Mouse (Mus musculus): ENCODE measurements around the gene Stra6l.

The Stra6l gene

DNA sequence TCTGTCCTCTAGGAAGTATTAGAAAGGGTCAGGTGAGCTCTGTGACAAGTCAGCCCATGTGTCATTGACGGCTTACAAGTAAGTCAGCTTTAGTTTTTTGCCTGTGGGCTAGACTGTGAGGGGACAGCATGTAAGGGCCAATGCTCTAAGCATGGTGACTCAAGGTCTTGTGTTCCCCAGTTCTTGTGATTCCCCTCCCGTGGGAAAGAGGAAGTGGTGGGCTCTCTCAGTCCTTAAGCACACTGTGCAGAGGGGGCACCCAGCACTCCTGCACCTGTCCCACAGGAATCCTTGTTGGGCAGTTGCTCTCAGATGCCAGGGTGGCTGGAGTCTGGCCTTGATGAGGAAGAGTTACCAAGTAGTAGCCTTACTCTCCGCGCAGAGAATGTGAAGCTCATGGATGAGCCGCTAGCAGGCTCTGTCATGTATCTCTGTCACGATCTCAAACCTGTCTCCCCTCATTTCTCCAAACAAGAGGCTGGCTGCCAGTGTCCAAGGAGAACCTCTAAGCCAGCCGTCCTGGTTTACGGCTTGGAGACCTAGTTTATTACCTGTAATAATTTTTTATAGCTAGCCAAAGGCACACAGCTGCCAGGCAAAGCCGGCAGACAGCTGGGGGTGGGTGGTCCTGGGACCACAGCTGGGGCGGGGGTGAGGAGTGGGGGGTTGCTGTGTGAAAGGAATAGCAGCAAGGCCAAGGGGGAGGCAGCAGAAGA, at the start of gene Stra6l:
Stra6l (plus strand) TSS at position 556 of the 716 bp plus-strand sequence.
- DNase-seq (ENCODE audit: low spot score), result no peak

DNA sequence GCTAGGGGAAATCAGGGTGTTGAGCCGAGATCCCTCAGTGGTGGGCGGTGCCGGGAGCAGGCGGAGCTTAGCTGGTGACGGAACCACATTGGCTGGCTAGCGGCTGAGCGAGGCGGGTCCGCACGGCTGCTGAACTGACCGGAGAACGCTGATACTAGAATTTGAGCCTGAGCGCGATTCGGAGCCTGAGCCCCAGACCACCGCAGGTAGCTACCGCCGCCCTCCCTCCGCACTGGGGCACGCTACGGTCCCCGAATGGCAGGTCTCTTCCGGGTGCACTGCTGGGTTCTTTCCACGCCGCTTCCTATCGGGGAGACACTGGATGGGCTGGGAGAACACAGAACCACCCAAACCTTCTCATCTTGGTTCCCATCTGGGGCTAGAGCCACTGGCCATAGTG, 49.5 kb upstream of the Stra6l start, which contains the start of gene Aldh1b1:
Aldh1b1 (plus strand) TSS at position 59 of the 400 bp plus-strand sequence.
- DNase-seq (ENCODE audit: low spot score), result peak; percentile 72

DNA sequence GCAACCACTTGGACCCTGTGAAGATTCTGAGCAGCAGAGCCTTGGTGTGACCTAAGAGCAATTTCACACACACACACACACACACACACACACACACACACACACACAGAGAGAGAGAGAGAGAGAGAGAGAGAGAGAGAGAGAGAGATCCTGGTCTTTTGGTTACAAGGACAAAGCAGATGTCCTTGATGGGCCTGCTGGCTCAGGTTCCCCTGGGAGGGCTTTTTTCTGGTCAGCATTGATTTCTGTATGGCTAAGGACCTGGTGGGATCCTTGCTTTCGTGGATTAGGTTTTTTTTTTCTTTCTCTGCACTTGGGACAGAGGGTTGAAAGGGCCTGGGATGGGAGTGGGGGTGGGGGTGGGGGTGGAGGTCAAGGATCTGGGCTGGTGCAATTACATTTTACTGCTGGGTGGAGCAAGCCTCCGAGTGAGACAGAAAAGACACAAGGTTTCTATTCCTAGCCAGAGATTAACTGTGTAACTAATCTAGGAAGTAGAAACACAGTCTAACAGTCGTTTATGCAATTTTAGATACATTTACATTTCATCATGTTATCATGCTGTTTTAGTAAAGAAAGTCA, 48.4 kb upstream of the Stra6l start:
- DNase-seq (ENCODE audit: low spot score), result peak; percentile 77

DNA sequence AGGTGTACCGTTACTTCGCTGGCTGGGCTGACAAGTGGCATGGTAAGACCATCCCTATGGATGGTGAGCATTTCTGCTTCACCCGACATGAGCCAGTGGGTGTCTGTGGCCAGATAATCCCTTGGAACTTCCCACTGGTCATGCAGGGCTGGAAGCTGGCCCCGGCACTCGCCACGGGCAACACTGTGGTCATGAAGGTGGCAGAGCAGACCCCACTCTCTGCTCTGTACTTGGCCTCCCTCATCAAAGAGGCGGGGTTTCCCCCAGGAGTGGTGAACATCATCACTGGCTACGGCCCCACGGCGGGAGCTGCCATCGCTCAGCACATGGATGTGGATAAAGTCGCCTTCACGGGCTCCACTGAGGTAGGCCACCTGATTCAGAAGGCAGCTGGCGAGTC, 45.6 kb upstream of the Stra6l start:
- DNase-seq (ENCODE audit: low spot score), result no peak

GRCm38 (mm10) chr4:45808034-45808433, 40.4 kb upstream of the Stra6l start:
- no peak for DNase-seq (ENCODE audit: low spot score)

GRCm38 (mm10) chr4:45811250-45811649, 37.2 kb upstream of the Stra6l start:
- no peak for DNase-seq (ENCODE audit: low spot score)

DNA sequence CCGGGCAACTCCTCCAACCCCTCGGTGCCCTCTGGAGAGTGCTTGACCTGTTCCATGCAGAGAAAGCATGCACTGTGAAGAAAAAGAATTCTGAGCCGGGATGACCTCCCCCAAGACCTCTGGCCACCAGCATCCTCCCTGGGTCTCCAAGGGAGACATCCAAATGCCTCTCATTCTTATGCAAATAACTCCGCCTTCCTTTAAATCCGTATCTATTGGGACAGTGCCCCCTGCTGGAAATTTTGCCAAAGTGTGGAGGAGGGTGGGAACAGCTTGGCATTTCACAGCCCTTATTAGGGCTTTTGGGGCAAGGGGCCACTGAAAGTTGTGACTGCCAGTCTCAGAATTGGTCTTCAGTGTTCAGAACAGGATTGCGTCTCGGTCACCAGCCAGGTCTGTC, 32.9 kb upstream of the Stra6l start:
- DNase-seq (ENCODE audit: low spot score), result peak; percentile 28

DNA sequence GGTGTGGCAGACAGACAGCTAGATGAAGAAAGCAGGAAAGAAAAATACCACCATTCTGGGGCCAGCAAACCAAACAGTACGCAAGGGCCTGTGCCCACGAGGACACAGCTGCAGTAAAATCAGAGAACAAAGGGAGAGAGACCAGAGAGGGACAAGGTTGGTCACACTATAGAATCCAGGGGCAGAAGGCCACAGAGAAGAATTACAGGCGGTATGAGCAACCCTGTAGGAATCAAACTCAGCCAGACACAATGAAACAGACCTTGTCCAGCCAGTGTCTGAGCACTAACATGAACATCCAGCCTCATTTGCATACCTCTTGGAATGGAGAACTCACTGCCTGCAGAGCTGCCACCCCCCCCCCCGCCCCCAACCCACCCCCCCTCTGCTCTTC, 29.7 kb upstream of the Stra6l start:
- DNase-seq (ENCODE audit: low spot score), result no peak

DNA sequence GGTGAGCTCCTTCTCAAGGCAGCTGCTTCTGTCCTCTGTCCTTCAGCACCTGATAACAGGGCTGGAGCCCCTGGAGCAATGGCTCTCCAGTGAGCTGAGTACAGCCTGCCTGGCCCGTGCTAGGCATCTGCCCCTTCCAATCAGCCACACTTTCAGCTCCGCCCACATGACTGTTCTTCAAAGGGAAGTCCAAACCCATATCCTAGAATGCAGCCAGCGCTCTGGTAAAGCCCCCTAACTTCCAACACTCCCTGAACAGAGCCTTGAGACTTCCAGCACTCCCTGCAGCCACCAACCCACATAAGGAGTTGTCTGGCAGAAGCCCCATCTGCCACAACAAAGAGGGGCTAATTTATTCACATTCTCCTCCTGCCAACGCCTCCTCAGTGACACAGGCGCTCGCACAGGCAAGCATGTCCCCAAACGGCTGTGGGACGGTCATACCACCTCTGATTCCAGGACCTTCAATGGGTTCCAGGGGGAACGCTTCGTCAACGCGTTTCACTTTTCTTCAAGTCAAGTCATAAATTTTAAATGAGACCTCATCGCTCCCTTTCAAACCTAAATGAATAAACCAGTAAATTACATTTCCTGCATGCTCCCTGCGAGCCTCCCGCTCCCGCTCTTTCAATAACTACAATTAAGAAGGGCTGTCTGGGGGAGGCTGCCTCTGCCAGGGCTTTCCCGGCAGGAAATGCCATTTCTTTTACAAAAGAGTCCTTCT, 29.1 kb upstream of the Stra6l start:
- DNase-seq (ENCODE audit: low spot score), result peak; percentile 56

DNA sequence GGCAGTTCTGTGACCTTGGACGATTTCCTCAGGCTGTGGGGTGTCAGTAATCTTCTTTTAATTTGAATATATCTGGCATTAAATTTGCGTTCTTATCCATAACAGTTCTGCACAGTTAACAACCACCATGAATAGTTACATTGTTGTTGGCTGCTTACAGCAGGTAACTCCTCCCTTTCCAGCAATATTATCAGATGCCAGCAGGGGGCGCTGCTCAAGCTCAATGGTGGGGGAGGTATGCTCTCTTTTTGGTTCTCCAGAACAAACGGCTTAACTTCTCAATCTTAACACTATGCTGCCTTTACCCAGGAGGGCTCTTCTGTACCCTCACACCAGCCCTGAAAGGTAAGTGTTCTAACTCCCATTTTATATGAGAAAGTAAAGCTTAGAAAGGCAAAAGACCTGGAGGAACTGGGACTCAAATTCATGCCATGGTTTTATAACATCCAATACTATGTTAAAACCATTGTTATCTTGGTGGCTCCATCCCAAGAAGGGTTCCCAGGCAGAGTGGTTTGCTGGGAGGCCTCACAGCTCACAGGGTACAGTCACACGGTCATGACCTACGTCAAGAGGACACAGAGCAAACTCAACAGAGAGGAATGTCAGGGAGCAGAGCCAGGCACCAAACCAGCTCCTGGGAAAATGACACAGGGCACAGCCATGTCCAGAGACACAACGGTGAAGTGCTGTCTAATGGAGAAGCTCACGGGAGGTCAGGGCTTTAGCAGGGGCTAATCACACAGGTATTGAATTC, 28.2 kb upstream of the Stra6l start:
- DNase-seq (ENCODE audit: low spot score), result peak; percentile 65

DNA sequence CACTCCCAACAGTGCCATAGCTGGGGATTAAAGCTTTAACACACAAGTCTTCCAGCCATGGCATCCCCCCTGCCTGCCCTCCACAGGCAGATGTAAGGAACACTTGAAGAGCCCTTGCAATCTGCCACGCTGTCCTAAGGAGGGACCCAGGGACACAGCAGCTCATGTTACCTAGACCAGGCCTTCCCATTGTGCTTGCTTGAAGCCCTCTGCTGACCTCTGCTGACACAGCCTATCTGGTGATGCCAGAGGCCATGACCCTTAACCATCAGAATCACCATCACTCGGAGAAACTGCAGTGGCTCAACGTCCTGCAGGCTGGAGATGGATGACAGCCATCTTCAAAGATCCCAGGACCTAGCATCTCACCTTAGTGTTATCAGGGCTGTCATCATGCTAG, 26.5 kb upstream of the Stra6l start:
- no peak for DNase-seq (ENCODE audit: low spot score)

DNA sequence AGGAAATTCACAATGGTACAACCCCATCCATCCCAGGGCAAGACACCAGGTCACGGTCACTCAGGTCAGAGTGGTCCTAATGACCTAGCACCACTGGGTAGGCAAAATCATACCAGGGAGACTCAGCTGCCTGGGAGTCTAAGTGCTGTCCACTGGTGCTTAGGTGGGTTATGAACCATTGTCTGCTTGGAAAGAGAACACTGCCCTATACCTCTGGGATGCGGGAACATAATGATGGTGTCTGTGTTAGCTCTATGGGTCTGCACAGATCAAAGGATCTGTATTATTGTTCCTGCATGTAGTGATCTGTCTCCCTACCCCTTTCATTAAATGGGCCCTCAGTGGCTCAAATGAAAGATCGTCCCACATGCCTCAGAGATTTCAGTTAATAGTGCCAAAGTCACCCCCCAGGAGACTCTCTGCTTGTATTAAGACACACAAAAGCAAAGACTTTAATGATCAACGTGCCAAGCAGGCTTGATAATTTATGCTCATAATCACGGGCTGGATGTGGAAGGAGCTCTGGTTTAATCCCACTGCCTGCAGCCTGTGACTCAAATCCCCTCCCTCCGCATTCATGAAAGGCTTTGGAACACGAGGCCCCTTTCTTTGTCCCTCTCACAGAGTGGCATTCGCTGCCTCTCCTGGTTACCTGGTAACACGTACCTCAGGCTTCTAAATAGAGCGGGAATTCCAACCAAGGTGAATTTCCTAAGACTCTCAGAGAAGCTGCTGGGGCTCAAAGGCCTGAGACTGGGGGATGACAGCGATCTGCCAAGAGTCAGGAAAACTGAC, 25.5 kb upstream of the Stra6l start:
- DNase-seq (ENCODE audit: low spot score), result no peak

- peak; percentile 27 for DNase-seq (ENCODE audit: low spot score)
These were observed 24.3 kb upstream of the Stra6l start for GRCm38 (mm10) chr4:45824049-45824760.

- DNase-seq (ENCODE audit: low spot score), result no peak
These were observed 23.5 kb upstream of the Stra6l start for GRCm38 (mm10) chr4:45824761-45825556.

DNA sequence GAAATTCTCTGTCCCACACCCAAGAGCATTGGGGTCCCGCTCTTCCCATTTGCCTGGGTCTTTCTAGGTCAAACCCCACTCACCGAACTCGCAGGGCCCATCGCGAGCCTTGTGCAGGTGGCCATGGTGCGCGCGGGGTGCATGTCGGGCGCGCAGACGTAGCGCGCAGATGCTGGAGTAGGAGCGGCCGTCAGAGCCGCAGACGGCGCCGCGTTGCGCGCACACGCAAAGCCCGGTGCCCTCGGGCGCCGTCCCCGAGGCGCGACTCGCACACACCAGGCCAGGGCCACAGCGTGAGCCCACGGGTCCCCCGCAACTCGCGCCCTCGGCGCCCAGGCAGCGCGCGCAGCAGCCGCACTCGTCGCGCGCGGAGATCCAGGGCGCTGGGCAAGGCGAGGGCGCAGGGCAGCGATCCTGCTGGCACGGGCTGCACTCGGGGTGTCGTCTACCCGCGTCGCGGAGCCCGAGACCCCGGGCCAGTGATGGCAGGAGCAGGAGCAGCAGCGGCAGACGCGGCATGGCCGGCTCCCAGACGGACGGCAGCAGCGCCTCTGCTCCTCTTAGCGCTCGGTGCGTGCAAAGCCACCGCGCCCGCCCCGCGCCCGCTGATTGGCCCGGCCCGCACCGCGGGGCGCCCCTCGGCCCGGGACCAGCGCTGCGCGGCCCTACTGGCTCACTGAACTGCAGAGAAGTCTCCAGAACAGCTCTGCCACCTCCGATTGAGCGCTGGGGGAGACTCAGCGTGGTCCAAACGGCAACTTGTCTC, 22.0 kb upstream of the Stra6l start, which contains the start of gene Igfbpl1:
Igfbpl1 (minus strand) TSS at position 649 of the 766 bp plus-strand sequence.
- DNase-seq (ENCODE audit: low spot score), result no peak

DNA sequence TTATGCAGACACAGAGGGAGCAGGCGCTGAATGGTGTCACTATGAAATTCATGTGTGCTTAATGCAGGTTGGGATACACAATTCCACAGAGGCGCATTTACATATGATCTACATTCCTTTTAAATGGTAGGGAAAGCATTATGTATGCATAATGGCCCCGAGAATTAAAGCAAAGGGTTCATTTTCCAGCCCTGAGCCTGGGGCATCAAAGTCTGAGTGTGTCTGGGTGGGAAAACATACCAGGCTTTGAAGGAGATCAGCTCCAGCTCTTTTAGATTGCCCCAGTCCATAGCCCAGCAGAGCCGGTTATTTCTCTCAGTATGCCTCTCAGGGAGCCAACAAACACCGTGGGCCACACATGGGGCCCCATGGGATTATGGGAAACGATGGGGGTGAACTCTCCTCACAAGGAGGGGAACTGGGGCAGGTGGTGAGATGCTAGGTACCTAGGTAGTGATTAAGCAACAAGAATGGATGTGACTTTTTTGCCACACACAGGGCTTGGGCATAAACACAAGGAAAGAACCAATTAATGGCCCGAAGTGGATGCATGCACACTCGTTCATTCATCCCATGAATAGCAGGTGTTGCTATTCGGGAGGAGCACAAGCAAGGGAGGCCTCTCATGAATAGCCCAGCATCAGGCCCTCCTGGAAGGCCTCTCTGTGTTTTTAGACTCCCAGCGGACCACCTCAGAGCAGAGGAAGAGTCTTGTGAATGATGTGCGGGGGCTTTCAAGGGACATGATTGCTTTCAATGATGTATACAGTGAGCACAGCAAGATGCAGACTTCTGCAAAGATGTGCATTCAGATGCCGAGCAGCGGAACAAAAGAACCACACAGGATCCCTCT, 18.3 kb upstream of the Stra6l start:
- no peak for DNase-seq (ENCODE audit: low spot score)

- no peak for DNase-seq (ENCODE audit: low spot score)
These were observed 16.5 kb upstream of the Stra6l start for GRCm38 (mm10) chr4:45831996-45832395.

- no peak for DNase-seq (ENCODE audit: low spot score)
These were observed 15.0 kb upstream of the Stra6l start for GRCm38 (mm10) chr4:45833461-45833860.
